Mouse (Mus musculus): Measurements from ENCODE around the gene Nudt9. TPM values are rescaled to one million over a fixed set of nuclear protein-coding genes. Genes with fewer than 3 reads are reported as not detected.

Nudt9 gene
- polyA plus RNA-seq, 1 experiment from 2014 or later = 59.3 TPM

Small RNAs within 50 kb of the gene (microRNA-seq; reads per million reads assigned to microRNA genes)
- gene Mir5619 = 2.2 reads per million, percentile 8 among the genes with 10 or more reads in this experiment

Other genes with a start within 250 kb of the Nudt9 start
- 49.6 and 49.7 TPM in 2 replicates for gene Klhl8, start 135.0 kb upstream of the Nudt9 start, polyA plus RNA-seq (2015; fragmentation: Nextera tagmentation; extraction: Ambion mirVana)
- not detected in 2 replicates for gene Hsd17b13, start 68.9 kb upstream of the Nudt9 start, polyA plus RNA-seq (2015; fragmentation: Nextera tagmentation; extraction: Ambion mirVana)
- 1.9 and 2.6 TPM in 2 replicates for gene Hsd17b11, start 24.4 kb upstream of the Nudt9 start, polyA plus RNA-seq (2015; fragmentation: Nextera tagmentation; extraction: Ambion mirVana)
- 0.80 TPM in 1 of 2 replicates, not detected in the other for gene Gm17660, start 31.3 kb downstream of the Nudt9 start, polyA plus RNA-seq (2015; fragmentation: Nextera tagmentation; extraction: Ambion mirVana)
- gene Sparcl1, start 67.4 kb downstream of the Nudt9 start, polyA plus RNA-seq (2015; fragmentation: Nextera tagmentation; extraction: Ambion mirVana) = 163 and 240 TPM in 2 replicates
- gene Dspp, start 124.4 kb downstream of the Nudt9 start, polyA plus RNA-seq (2015; fragmentation: Nextera tagmentation; extraction: Ambion mirVana) = not detected in 2 replicates
- gene Dmp1, start 156.3 kb downstream of the Nudt9 start, polyA plus RNA-seq (2015; fragmentation: Nextera tagmentation; extraction: Ambion mirVana) = 0.21 and 1.6 TPM in 2 replicates

Measured in midbrain, embryonic 16.5 days (tissue).